Mouse (Mus musculus): ENCODE results near the gene Btaf1.
"Not testable (repeated sequence)": the region's sequence is repeated elsewhere in the genome, so short reads cannot be mapped to it uniquely, and the experiment has no call there.

The Btaf1 gene

DNA sequence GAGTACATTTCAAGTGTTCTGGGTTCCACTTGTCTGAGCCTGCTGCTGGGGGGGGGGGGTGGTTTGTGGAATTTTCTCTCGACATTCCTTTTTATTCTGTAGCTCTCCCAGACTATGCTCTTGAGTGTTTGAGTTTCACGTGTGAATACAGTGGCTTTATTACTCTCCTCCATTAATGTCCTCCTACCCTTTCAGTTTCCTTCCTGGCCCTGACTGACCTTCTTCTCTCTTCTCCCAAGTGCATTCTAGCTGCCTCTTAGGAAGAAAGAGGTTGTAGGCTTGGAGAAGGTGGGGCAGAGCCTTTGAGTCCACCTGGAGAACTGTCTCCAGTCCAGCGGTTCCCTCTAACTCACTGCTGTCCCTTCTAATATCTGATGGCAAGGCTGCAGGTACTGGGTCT, 2.9 kb upstream of the Btaf1 start:
- no peak for DNase-seq

- no peak for DNase-seq
These were observed 816 bp downstream of the Btaf1 start for GRCm38 (mm10) chr19:36926553-36927236.

DNA sequence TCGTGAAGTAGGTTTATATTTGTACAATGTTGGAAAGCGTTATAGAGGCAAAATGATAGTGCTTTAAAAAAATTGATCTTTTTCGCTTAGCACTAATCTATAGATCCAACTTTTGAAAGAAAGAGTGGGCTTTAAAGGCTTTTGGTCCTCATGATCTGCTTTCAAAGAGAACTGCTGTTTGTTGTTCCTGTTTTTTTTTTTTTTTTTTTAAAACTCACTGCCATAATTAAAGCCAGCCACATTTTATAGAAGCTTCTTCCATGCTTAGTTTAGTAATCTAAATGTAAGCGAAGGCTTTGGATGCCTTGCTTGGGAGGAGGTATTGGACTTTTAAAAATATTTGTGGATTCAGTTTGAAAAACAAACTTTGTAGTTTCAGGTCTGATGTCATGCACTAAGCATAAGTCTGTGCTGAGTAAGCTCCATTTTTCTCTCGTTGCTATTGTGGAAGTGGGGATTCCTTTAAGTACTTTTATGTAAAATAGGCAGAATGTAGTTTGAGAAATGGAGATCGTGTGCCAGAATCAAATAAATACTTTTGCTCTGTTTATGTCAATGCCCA, 2.0 kb downstream of the Btaf1 start:
- DNase-seq: no peak

GRCm38 (mm10) chr19:36929816-36930215, 3.9 kb downstream of the Btaf1 start:
- no peak for DNase-seq

DNA sequence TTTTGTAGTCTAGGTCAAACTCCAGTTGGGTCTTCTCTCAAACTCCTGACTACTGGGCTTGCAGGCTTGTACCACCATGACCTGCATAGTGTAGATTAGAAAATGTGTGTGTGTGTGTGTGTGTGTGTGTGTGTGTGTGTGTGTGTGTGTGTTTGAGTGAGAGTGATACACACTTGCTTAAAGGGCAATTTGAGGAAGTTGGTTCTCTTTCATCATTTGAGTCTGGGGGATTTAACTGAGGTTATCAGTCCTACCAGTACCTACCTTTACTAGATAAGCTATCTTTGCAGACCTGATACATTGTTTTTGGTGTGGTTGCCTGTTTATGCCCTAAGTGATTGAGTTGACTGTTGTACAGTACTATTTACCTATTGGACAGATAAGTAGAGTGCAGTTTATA, 6.2 kb downstream of the Btaf1 start:
- DNase-seq: no peak

- no peak for DNase-seq
These were observed 6.7 kb downstream of the Btaf1 start for GRCm38 (mm10) chr19:36932613-36933012.

GRCm38 (mm10) chr19:36936285-36936684, 10.4 kb downstream of the Btaf1 start:
- DNase-seq: no peak

DNA sequence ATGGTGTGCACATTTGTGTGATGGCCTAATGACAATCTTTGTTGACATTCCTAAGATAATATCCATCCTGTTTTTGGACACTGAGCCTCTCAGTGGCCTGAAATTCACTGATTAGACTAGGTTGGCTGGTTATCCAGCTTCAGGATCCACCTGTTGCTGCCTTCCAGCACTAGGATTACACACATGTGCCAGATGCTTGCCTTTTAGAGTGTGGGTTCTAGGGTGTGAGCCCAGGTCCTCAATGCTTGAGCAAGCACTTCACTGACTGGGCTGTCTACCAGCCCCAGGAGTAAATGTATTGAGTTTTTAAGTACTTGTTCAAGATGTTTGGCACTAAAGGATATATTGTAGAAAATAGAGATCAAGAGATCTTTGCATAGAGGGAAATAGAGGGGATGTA, 12.1 kb downstream of the Btaf1 start:
- DNase-seq: no peak

GRCm38 (mm10) chr19:36940064-36940463, 14.2 kb downstream of the Btaf1 start:
- peak in 1 of 2 experiments; percentile 23 for DNase-seq

GRCm38 (mm10) chr19:36953637-36954206, 27.8 kb downstream of the Btaf1 start:
- DNase-seq: no peak

- DNase-seq: no peak
These were observed 32.5 kb downstream of the Btaf1 start for GRCm38 (mm10) chr19:36958331-36958730.

- DNase-seq: no peak
These were observed 35.4 kb downstream of the Btaf1 start for GRCm38 (mm10) chr19:36961320-36961719.

DNA sequence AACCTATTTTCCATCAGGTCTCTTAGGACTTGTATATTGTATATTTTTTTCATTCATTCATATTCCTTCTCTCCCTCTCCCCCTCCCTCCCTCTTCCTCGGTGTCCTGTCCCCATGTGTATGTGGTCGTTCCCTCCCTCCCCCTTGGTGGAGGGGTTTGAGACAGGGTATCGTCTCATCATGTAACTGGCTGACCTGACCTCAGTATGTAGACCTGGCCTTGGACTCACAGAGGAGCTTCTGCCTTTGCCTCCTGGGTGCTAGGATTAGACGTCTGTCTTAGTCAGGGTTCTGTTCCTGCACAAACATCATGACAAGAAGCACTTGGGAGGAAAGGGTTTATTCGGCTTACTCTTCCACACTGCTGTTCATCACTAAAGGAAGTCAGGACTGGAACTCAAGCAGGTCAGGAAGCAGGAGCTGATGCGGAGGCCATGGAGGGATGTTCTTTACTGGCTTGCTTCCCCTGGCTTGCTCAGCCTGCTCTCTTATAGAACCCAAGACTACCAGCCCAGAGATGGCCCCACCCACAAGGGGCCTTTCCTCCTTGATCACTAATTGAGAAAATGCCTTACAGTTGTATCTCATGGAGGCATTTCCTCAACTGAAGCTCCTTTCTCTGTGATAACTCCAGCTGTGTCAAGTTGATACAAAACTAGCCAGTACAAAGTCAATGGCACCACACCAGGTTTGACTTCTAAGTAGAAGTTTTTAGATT, 36.8 kb downstream of the Btaf1 start:
- DNase-seq: not testable (repeated sequence)

DNA sequence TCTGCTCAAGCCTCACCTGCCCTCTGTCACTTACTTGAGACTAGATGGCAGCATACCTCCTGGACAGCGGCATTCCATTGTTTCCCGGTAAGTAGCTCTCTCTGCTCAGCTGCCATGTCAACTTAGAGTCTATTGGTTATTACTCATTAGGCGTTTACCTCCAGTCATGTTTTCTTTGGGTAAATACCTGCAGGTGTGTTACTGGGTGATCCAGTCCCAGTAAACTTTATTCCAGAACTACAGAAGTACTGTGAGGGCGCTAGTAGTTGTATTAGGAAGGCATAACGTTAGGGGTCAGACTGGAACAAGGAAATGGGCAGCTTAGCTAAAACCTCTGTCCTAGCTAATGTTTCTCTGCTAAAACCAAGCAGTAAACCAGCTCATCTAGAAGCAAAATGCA, 78.7 kb downstream of the Btaf1 start:
- DNase-seq: no peak

DNA sequence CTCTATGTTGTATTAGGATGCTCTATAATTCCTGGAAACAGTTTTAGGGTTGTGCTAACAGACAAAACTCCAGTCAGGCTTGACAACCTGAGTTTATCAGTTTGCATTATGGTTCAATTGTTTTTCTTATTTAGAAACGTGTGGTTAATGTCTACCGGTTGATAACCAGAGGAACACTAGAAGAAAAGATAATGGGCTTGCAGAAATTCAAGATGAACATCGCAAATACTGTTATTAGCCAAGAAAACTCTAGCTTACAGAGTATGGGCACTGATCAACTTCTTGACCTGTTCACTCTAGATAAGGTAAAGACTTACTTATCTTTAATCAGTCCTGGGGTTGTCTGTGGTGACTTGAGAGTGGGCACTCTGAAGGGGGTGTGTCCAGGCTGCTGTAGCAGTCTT, 84.0 kb downstream of the Btaf1 start:
- DNase-seq: no peak

GRCm38 (mm10) chr19:37013461-37013860, 87.6 kb downstream of the Btaf1 start:
- no peak for DNase-seq

GRCm38 (mm10) chr19:37014173-37014939, 88.5 kb downstream of the Btaf1 start:
- no peak for DNase-seq

DNA sequence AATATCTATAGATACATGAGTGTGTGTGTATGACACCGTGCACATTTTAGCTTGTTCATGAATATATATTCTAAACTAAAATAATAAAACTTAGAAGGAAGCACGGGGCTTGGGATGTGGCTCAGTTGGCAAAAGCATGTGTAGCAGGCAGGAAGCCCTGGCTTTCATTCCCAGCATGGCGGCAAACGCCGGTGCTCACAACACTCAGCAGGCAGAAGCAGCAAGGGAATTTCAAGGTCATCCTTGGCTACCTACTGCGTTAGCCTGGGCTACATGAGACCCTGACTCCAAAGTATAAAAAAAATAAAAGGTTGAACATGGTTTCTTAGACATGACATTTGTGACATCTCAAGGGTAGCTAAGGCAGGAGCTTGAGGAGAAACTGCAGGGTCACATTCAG, 91.0 kb downstream of the Btaf1 start:
- no peak for DNase-seq

DNA sequence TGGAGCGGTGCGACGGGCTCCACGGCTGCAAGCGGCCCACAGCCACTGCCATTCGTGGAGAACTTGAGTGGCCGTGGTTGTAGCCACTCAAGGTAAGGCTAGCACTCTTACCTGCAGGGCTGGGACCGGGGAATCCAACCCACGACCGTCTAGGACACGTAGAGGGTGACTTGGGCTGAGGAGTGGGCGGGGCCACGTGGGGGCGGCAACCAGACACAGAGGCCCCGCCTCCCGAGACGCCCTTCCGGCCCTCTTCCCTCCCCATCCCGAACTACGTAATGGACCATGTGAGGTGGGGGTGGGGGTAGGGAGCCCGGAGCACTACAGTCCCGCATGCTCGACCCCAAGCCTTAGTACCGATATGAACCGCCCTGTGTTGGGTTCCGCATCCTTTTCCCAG, 92.5 kb downstream of the Btaf1 start:
- DNase-seq: peak; percentile 37 to 64

DNA sequence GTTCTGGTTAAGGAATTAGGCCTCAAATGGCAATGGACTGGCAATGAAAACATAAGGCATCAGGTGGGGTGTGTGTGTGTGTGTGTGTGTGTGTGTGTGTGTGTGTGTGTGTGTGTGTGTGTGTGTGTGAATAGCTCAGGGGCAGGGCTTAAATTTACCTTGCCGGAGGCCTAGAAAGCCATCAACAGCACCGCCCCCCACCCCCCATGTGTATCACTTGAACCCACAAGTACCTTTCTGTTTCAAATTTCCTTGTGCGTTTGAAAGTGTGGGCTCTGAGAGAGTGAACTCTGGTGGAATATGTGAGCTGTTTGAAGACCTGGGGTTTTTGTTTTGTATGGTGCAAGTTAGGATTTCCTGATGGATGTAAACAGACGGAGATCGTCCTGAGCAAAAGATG, 93.1 kb downstream of the Btaf1 start:
- DNase-seq: no peak

- no peak for DNase-seq
These were observed 94.7 kb downstream of the Btaf1 start for GRCm38 (mm10) chr19:37020531-37020930.

- no peak for DNase-seq
These were observed 95.1 kb downstream of the Btaf1 start for GRCm38 (mm10) chr19:37020951-37021350.

DNA sequence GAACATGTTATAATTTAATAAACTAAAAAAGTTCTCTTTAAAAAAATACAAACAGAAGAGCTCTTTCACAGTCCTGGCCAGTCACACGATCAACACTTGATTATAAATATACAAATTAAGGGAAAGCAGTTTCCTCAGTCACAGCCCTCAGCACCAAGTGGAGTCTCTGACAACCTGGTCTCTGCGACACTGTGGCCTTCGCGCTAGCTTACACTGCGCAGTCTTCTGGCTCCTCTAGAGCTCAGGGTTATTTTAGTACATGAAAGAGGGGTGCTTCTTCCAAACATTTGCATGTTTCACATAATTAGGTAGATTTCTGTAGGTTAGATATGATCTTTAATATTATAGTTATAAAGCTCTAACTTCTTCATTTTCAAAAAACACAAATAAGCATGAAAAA, 96.3 kb downstream of the Btaf1 start:
- DNase-seq: no peak
